Mouse (Mus musculus) spleen, adult 2 months (tissue): ENCODE results near the gene Gm8298. TPM values are rescaled to one million over a fixed set of nuclear protein-coding genes. Genes with fewer than 3 reads are reported as not detected.
A peak's percentile ranks its signal among the peaks of the same experiment; 100 is the strongest.
"Not testable (repeated sequence)": the region's sequence is repeated elsewhere in the genome, so short reads cannot be mapped to it uniquely, and the experiment has no call there.

Experiments
- DNase-seq, 2 experiments: peaks; one replicate each; pipeline versions ENCODE4 v3.0.0 to v3.0.0-alpha.2; 2012 to 2021; ENCODE audit warnings: low spot score in 2 of 2, low read depth in 1 of 2
- H3K27ac ChIP-seq: fragments of 200-500 bp; 2 replicates; pipeline ENCODE4 v1.5.1; 2012; ENCODE audit warnings: low read length, inconsistent platforms; ENCODE audit not compliant: insufficient read depth
- H3K27me3 ChIP-seq: fragments of 200-500 bp; 2 replicates; pipeline ENCODE4 v1.6.1; 2012; ENCODE audit warnings: mild to moderate bottlenecking, moderate library complexity, low read length, inconsistent platforms; ENCODE audit not compliant: control insufficient read depth, insufficient read depth
- H3K36me3 ChIP-seq: fragments of 200-500 bp; 2 replicates; pipeline ENCODE4 v1.6.1; 2012; ENCODE audit warnings: mild to moderate bottlenecking, low read length, inconsistent platforms; ENCODE audit not compliant: control insufficient read depth, insufficient read depth
- H3K4me1 ChIP-seq: fragments of 200-500 bp; 2 replicates; pipeline ENCODE4 v1.6.1; 2011; ENCODE audit warnings: inconsistent platforms; ENCODE audit not compliant: control insufficient read depth, insufficient read depth, insufficient read length
- H3K4me3 ChIP-seq: fragments of 200-500 bp; 2 replicates; pipeline ENCODE4 v1.5.1; 2011; ENCODE audit warnings: mild to moderate bottlenecking, inconsistent platforms; ENCODE audit not compliant: insufficient read depth, insufficient read length; ENCODE audit errors: extremely low read depth
- CTCF ChIP-seq: fragments of 200-500 bp; IDR thresholded peaks from 2 replicates; pipeline ENCODE4 v1.5.1; 2011; ENCODE audit warnings: mild to moderate bottlenecking, inconsistent platforms; ENCODE audit not compliant: insufficient read depth, insufficient read length, insufficient replicate concordance; ENCODE audit errors: extremely low read depth
- POLR2A ChIP-seq: fragments of 200-500 bp; IDR thresholded peaks from 2 replicates; pipeline ENCODE4 v1.6.1; 2011; ENCODE audit warnings: low read depth, low read length, inconsistent platforms
- WGBS: fragments of 180-500 bp; shearing (Covaris S2); methylation state at CpG from one replicate; pipeline ENCODE4 v1.1.7; 2018; 5-methylcytosine and 5-hydroxymethylcytosine counted together
- polyA plus RNA-seq: library from polyadenylated mRNA; depleted of rRNA; stranded (reverse); fragments of >200 nt; gene quantifications from 2 replicates; pipeline ENCODE4 v1.2.3, GENCODE M21; 2012; rRNA removed

Gm8298 gene
- polyA plus RNA-seq = not detected in 2 replicates

DNA sequence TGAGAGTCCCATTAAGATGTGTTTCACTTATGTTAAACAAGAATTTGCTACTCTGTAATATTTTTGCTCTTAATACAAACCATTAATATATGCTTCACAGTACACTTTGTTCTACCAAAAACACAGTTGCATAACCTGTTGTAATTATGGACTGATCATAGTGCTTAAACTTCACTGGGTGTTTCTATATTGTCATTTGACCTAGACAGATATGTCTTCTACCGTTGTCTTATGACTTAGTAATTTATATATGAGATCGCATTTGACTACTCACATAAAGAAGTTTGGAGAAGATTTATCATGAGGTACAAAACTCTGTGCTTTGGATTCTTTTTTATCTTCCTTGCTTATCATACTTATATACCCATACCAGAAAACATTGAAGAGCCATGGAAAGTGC, at the start of gene Gm8298:
Gene Gm8298 (plus strand): TSS at position 301 of the 400 bp plus-strand sequence.
- no peak for DNase-seq
- H3K4me3 ChIP-seq = no peak within 1 kb of the TSS
- no peaks in the 10 kb centered on the region for H3K36me3 ChIP-seq
- H3K4me1 ChIP-seq = no peaks in the 10 kb centered on the region
- H3K27me3 ChIP-seq = no peaks in the 10 kb centered on the region
- 93% methylated on average over 2 of the region's 2 CpGs for WGBS
- no peak within 1 kb of the TSS for H3K27ac ChIP-seq
- no peak for TF ChIP-seq CTCF
- no peak for TF ChIP-seq POLR2A

DNA sequence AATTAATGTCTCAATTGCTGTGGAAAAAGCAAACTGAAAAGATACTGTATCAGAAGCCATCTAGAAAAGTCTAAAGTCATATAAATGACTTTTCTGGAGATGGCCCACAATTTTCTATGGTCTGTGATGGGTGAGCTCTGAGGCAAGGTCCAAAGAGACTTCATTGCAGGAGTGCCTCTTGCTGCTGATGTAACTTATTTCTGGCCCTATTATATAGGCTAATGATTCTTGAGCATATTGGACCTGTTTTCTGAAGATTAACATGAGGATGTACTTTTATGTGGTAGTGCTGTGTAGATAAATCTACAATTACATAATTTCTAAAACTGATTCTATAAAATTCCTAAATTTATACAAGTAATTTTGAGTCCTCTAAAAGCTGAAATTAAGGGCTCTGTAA, 47.7 kb upstream of the Gm8298 start:
- no peak for TF ChIP-seq CTCF
- TF ChIP-seq POLR2A = no peak
- H3K27me3 ChIP-seq = no peaks in the 10 kb centered on the region
- no peaks in the 10 kb centered on the region for H3K36me3 ChIP-seq
- DNase-seq = no peak
- H3K4me1 ChIP-seq = no peaks in the 10 kb centered on the region
- H3K4me3 ChIP-seq = no peak overlapping the region
- H3K27ac ChIP-seq = no peak overlapping the region

DNA sequence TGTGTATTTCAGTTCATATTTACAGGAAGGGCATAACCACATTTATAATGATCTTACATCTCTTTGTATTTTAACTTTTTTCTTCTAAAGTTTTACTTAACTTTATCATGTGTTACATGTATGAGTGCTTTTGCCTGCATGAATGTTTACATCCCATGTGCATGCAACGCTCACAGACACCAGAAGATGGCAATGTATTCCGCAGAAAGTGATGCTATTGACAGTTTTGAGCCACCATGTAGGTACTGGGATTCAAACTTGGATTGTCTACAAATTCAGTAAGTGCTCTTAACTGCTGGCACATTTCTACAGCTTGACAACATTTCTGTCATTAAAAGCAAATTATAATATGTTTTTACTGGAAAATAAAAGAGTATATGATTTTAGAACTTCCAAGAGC, 9.9 kb downstream of the Gm8298 start:
- TF ChIP-seq POLR2A (no peak), CTCF (peak; percentile 24; the same call in 1 of the 2 replicates)
- no peaks in the 10 kb centered on the region for H3K36me3 ChIP-seq
- H3K4me3 ChIP-seq = no peak overlapping the region
- no peaks in the 10 kb centered on the region for H3K27me3 ChIP-seq
- no peaks in the 10 kb centered on the region for H3K4me1 ChIP-seq
- WGBS = 26% methylated on average over 2 of the region's 2 CpGs
- no peak overlapping the region for H3K27ac ChIP-seq
- DNase-seq = peak in 1 of 2 experiments; percentile 3

DNA sequence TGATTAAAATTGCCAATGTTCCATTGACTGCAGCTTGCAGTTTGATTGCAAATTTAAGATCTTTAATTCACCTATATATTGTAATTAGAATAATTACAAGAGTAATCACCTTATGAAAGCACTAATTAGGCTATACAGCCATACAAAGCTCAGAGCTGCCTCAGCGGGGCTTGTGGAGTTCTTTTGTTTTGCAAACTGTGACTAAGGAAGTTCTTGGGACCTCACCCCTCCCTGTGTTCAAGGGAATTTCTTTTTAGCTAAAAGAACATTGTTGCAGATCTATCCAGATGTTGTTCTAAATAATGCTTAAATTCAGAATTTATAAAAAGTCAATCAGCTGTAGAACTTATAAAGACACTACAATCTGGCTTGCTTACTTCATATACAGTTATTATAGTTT, 16.8 kb downstream of the Gm8298 start:
- H3K27me3 ChIP-seq, H3K4me1 ChIP-seq, DNase-seq, H3K4me3 ChIP-seq, H3K27ac ChIP-seq, H3K36me3 ChIP-seq: not testable (repeated sequence)
- WGBS = 81% methylated on average over 1 of the region's 1 CpGs

DNA sequence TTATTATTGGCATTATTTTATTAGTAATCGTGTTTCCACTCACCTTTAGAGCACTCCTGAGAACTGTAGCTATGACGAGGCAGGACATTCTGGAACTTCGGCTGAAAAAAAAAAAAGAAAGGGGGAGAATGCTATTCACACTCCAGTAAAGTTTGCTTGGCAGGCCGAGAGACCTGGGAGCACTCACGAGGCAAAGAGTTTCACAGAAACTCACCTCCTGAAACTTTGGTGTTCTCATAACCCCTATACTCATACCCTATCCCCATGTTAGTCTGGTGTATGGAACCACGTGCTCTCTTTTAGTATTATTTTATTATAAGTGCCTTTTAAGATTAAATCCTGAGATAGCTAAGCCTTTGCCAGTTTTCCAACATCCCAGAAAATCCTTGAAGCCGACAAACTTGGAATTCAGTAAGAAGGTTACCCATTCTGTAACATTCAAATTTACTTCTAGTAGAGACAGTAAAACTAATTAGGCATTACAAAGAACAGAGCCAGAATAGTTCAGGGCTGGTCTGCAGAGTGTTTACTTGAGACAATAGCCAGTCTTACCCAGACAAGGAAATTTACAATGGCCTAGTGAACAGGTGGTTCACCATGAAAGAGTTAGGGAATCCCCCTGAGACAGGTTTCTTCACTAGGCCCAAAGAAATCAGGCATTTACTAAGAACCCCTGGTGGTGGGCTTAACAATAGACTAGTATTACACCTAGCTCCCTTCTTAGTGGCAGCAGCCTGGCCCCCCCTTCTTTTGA, 19.1 kb downstream of the Gm8298 start:
- H3K27me3 ChIP-seq, H3K27ac ChIP-seq, H3K4me1 ChIP-seq, H3K4me3 ChIP-seq, DNase-seq, H3K36me3 ChIP-seq: not testable (repeated sequence)
- WGBS = 90% methylated on average over 7 of the region's 7 CpGs

DNA sequence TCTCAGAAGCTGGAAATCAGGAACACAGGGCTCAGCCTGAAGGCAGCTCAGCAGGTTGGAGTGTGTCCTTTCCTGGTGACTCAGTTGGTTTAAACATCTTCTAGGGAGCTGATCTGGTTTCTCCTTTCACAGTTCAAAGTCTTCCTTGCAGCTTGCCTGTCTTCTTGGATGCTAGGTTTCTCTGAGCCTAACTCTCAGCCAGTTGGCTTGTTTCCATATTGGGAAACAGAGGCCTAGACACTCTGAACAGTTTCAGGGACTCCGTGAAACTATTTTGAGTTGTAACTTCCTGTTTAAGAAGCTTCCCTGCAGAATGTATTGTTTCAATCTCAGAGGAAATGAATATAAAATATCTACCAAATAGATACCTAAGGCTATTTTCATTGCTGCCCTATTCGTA, 32.4 kb downstream of the Gm8298 start:
- Histone ChIP-seq H3K27ac (no peak overlapping the region), H3K4me1 (no peaks in the 10 kb centered on the region), H3K27me3 (no peaks in the 10 kb centered on the region), H3K4me3 (no peak overlapping the region), H3K36me3 (no peaks in the 10 kb centered on the region)
- TF ChIP-seq CTCF (no peak), POLR2A (no peak)
- 48% methylated on average over 2 of the region's 2 CpGs for WGBS
- DNase-seq = no peak

DNA sequence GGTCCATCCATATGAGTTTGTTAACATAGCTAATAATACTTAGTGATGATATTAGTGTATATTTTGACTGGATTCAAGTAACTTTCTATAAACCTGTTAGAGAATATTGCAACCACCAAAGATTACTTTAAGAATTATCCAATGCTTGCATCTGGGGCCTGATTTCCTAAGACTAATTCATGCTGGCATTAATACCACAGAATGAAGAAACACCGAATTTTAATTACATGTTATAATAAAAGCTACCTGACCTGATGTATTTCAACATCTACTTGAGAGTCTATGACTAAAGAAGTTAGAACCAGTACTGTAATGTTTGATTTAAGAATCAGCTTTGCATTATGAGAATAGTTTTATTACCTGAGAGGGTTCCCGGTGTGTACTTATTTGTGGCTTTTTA, 64.1 kb downstream of the Gm8298 start, which contains the start of gene C130079G13Rik:
Gene C130079G13Rik (plus strand): TSS at position 301 of the 400 bp plus-strand sequence.
- TF ChIP-seq POLR2A (no peak), CTCF (no peak)
- Histone ChIP-seq H3K4me3 (no peak within 1 kb of the TSS), H3K27me3 (no peaks in the 10 kb centered on the region), H3K36me3 (no peaks in the 10 kb centered on the region), H3K4me1 (no peaks in the 10 kb centered on the region), H3K27ac (no peak within 1 kb of the TSS)
- 88% methylated on average over 2 of the region's 2 CpGs for WGBS
- no peak for DNase-seq

Other genes starting within 250 kb of the Gm8298 start
- not detected in 2 replicates for gene Gm5538, start 131.3 kb upstream of the Gm8298 start, polyA plus RNA-seq
- gene C130079G13Rik, start 64.2 kb downstream of the Gm8298 start, polyA plus RNA-seq = not detected in 2 replicates
- not detected in 2 replicates for gene Aadacl2, start 145.7 kb downstream of the Gm8298 start, polyA plus RNA-seq
- gene Aadac, start 164.7 kb downstream of the Gm8298 start, polyA plus RNA-seq = not detected in 2 replicates
- gene Sucnr1, start 220.8 kb downstream of the Gm8298 start, polyA plus RNA-seq = 1.8 and 2.1 TPM in 2 replicates